Mouse (Mus musculus) olfactory bulb, adult 2 months (tissue): ENCODE data around the gene Camk2n1. TPM values are rescaled to one million over a fixed set of nuclear protein-coding genes. Genes with fewer than 3 reads are reported as not detected.

Experiments used
- H3K27ac ChIP-seq: fragments of 200-500 bp; 2 replicates; pipeline ENCODE4 v1.5.1; 2012; ENCODE audit warnings: low read depth, low read length; ENCODE audit not compliant: insufficient read depth
- H3K4me1 ChIP-seq: fragments of 200-500 bp; 2 replicates; pipeline ENCODE4 v1.6.1; 2012; ENCODE audit warnings: low read length; ENCODE audit not compliant: control insufficient read depth, insufficient read depth
- H3K4me3 ChIP-seq: fragments of 200-500 bp; 2 replicates; pipeline ENCODE4 v1.5.1; 2012; ENCODE audit warnings: mild to moderate bottlenecking, low read depth, low read length, moderate library complexity; ENCODE audit not compliant: insufficient read depth
- CTCF ChIP-seq: fragments of 200-500 bp; IDR thresholded peaks from 2 replicates; pipeline ENCODE4 v1.5.1; 2012; ENCODE audit warnings: low read depth, mild to moderate bottlenecking, low read length, moderate library complexity; ENCODE audit not compliant: insufficient read depth
- POLR2A ChIP-seq: fragments of 200-500 bp; IDR thresholded peaks from 2 replicates; pipeline ENCODE4 v1.6.1; 2012; ENCODE audit warnings: mild to moderate bottlenecking, low read depth, low read length, moderate library complexity; ENCODE audit not compliant: insufficient read depth
- WGBS: fragments of 180-500 bp; shearing (Covaris S2); methylation state at CpG from one replicate; pipeline ENCODE4 v1.1.7; 2018; 5-methylcytosine and 5-hydroxymethylcytosine counted together
- polyA plus RNA-seq: library from polyadenylated mRNA; stranded (reverse); fragments of >200 nt; gene quantifications from 2 replicates; pipeline ENCODE4 v1.2.4, GENCODE M21; 2012; ENCODE audit warnings: low replicate concordance; ENCODE audit not compliant: missing spikeins, insufficient read depth, insufficient read length

Camk2n1 gene
- polyA plus RNA-seq, 1 experiment, result 114 TPM

DNA sequence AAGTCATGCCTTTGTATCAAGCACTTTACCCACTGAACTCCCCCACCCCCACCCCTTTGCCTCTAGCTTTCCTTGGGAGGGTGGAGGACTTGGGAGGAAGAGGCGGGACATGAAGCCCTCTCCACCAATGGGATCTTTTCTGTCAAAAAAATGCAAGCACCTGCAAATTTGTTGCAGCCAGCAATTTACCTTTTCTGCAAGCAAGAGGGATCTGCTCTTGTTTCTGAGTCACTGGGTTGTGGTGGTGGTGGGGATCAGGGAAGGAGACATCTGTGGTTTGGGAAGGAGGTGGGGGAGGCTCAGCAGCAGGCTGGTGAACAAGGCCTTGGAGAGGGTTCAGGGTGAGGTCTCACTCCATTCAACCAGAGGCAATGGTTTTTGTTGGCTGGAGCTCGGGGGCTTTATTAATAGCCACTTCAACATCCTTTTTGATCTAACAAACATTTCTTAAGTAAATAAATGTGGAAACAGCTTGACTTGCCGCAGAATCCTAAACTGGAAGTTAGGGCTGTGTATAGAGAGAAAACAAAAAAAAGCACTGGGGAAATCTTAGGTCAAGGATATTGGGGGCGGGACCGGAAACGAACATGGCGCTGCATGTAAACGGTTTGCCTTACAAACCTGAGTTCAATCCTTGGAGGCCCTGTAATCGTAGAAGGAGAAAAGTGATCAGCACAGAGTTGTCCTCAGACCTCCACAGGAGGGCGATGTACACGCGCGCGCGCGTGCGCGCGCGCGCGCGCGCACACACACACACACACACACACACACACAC is 42.8 kb downstream of the Camk2n1 start:
- TF ChIP-seq POLR2A (no peak), CTCF (no peak)
- Histone ChIP-seq H3K4me1 (peaks cover 53% of the 10 kb centered on the region), H3K27ac (peak overlapping the region; percentile 78), H3K4me3 (no peak overlapping the region)
- 56% methylated on average over 16 of the region's 24 CpGs for WGBS

DNA sequence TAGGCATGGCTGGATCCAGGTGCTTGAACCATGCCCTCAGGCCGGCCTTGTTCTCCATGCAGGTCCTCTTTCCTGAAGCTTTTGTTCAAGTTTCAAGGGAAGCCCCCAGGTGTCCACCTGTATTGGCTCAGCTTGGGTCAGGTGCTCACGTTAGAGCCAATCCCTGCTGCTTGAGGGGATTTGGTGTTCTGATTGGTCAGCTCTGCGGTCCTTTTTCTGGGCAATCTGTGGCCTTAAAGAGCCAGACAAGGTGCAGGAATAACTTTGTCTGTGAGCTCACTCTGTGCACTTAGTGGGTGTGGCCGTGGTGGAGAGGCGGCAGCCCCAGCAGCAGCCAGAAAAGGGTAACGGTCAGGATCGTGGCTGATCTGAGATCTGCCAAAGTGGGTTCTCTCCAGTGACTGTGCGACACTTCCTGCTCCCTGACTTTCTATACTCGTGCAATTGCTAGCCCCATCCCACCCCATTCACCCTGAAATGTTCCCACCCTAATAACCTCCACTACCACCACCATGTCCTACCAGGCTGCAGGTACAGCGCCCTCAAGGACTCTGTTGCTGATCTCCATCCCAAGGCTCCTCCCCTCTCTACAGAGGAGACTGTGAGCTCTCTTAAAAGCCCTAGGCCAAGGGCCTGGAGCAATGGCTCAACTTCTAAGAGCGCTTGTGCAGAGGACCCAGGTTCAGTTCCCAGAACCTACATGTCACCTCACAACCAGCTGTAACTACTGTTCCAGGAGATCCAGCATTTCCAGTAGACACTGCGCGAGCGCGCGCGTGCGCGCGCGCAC is 45.9 kb downstream of the Camk2n1 start:
- 92% methylated on average over 21 of the region's 21 CpGs for WGBS

DNA sequence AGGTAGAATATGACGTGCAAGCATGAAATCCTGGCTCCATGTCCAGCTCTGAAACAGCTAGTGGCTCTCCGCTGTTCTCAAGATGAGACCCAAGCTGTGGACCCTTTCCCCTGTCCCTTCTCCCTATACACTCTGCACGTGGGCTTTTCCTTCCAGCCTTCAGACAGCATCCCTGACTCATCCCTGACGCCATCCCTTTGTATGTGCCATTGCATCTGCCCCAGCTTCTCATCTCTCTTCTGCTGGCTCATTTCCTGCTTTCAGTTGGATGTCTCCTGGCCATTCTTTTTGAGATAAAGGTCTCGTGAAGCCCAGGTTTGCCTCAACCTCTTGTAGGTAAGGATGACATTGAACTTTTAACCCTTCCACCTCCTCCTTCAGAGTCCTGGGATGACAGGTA is 46.9 kb downstream of the Camk2n1 start:
- Histone ChIP-seq H3K4me3 (no peak overlapping the region), H3K4me1 (peaks cover 45% of the 10 kb centered on the region), H3K27ac (no peak overlapping the region)
- WGBS, result 59% methylated on average over 5 of the region's 5 CpGs
- TF ChIP-seq CTCF, result no peak
- TF ChIP-seq POLR2A, result no peak

More for the DNA sequence above, 45.9 kb downstream of the Camk2n1 start:
- Histone ChIP-seq H3K4me3 (no peak overlapping the region), H3K27ac (no peak overlapping the region), H3K4me1 (peaks cover 43% of the 10 kb centered on the region)
- TF ChIP-seq POLR2A (no peak), CTCF (no peak)

DNA sequence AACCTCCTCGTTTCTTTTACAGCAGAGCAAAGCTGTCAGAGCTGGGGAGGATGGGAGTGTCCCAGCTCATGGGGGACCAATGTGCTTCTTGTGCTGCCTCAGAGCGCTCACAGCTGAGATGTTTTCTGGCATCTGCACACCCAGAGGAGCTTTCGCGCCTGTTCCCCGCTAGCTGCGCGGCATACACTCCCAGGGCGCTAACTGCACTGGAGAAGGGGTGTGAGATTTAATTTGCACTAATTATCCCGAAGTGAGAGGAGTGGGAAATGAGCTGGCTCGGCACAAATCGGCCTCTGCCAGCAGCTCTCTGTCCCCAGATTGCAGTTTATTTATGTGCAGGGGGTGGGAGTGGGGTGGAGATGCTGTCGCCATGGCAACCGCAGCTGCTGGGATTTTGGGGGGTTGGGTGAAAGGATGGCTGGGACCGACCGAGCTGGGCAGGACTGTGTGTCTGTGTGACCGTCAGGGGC is 50.6 kb downstream of the Camk2n1 start:
- 2% methylated on average over 16 of the region's 16 CpGs for WGBS
- peak; percentile 38; the same call in 1 of the 2 replicates for TF ChIP-seq POLR2A
- no peak for TF ChIP-seq CTCF
- H3K27ac ChIP-seq, result peak overlapping the region; percentile 87
- no peak overlapping the region for H3K4me3 ChIP-seq
- H3K4me1 ChIP-seq, result peaks cover 38% of the 10 kb centered on the region

DNA sequence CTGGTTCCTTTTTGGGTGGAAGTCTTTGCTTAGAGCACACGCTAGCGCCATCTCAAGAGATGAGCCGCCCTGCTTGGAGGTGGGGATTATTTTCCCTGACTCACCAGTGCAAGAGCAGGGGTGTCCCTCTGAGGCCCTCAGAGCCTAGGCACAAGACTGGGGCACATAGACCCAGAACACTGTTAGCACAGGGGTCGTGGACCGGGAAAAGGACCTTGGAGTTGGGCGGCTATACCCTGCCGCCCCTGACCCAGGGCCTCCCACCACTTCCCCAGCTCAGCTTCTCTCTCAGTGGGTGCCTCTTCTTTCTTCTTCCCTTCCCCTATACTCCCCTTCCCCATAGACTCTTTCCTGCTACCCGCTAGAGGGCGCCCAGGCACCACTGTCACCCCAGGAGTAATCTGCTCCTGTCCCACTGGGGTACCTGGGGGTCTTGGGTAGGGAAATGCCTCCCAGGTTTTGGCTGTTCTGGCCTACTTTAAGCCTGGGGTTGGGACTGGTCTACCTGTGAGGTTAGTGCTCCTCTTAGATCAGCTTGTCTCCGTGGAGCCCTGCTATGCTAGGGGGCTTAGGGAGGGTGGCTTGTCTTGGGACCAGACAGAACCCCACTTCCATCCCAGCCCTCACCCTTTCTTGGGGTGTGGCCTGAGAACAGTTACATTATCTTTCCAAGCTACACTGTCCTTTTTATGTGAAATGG is 51.2 kb downstream of the Camk2n1 start:
- peak overlapping the region; percentile 87 for H3K27ac ChIP-seq
- no peak overlapping the region for H3K4me3 ChIP-seq
- WGBS, result 10% methylated on average over 10 of the region's 10 CpGs
- peaks cover 38% of the 10 kb centered on the region for H3K4me1 ChIP-seq
- TF ChIP-seq POLR2A (no peak; the same call in 1 of the 2 replicates), CTCF (peak; percentile 78)

DNA sequence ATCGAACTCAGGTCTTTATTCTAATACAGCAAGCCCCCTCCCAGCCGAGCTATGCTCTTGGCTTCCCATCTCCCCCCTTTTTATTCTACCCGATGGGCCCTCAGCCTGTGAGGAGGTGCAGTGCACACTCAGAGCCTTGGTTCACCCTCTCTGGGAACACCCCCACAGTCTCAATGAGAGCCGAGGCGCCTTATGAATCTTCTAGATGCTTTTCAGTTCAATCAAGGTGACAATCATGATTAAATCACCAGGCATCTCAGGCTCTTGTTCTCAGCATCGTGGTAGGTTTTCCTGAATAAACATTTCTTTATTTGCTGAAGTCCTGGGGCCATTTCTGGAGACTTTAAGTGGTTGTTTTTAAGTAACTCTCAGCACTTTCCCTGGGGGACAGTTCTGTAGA is 53.8 kb downstream of the Camk2n1 start:
- Histone ChIP-seq H3K27ac (no peak overlapping the region), H3K4me1 (peaks cover 38% of the 10 kb centered on the region), H3K4me3 (no peak overlapping the region)
- TF ChIP-seq POLR2A (no peak), CTCF (no peak)
- 60% methylated on average over 6 of the region's 6 CpGs for WGBS

Other genes starting within 250 kb of the Camk2n1 start
- gene Hp1bp3, start 238.0 kb upstream of the Camk2n1 start, polyA plus RNA-seq, result 181 and 298 TPM in 2 replicates
- not detected in 2 replicates for gene Sh2d5, start 203.9 kb upstream of the Camk2n1 start, polyA plus RNA-seq
- not detected in 2 replicates for gene Kif17, start 203.9 kb upstream of the Camk2n1 start, polyA plus RNA-seq
- 218 TPM in 1 of 2 replicates, not detected in the other for gene Ddost, start 149.6 kb upstream of the Camk2n1 start, polyA plus RNA-seq
- not detected in 2 replicates for gene Pink1, start 128.0 kb upstream of the Camk2n1 start, polyA plus RNA-seq
- not detected in 2 replicates for gene Cda, start 86.3 kb upstream of the Camk2n1 start, polyA plus RNA-seq
- not detected in 2 replicates for gene Fam43b, start 57.8 kb upstream of the Camk2n1 start, polyA plus RNA-seq
- not detected in 2 replicates for gene Mul1, start 19.6 kb upstream of the Camk2n1 start, polyA plus RNA-seq
- not detected in 2 replicates for gene Vwa5b1, start 181.6 kb downstream of the Camk2n1 start, polyA plus RNA-seq